Mouse (Mus musculus): ENCODE results near the gene Zranb3. TPM values are rescaled to one million over a fixed set of nuclear protein-coding genes. Genes with fewer than 3 reads are reported as not detected.
A peak's percentile ranks its signal among the peaks of the same experiment; 100 is the strongest.
"Not testable (repeated sequence)": the region's sequence is repeated elsewhere in the genome, so short reads cannot be mapped to it uniquely, and the experiment has no call there.

Zranb3 gene
- 14.0 and 15.2 TPM in 2 replicates for polyA plus RNA-seq (2014; fragmentation: Nextera tagmentation; extraction: Ambion mirVana)

- Histone ChIP-seq H3K27ac (ENCODE audit: low read depth, low read length) (peak within 1 kb of the TSS; percentile 93), H3K9me3 (ENCODE audit: control insufficient read depth, low read length) (no peaks in the 10 kb centered on the region), H3K36me3 (ENCODE audit: control insufficient read depth, insufficient read depth, low read length) (no peaks in the 10 kb centered on the region), H3K4me1 (ENCODE audit: control insufficient read depth, insufficient read depth, low read length) (peaks cover 6% of the 10 kb centered on the region), H3K9ac (ENCODE audit: low read length) (peak within 1 kb of the TSS; percentile 91), H3K27me3 (ENCODE audit: control insufficient read depth, insufficient read depth, low read length) (no peaks in the 10 kb centered on the region), H3K4me3 (ENCODE audit: low read depth, low read length) (peak within 1 kb of the TSS; percentile 92), H3K4me2 (peak within 1 kb of the TSS; percentile 74)
- WGBS = under 1% methylated on average over 43 of the region's 43 CpGs
- ATAC-seq (ENCODE audit: low FRiP score) = peak; percentile 96
- peak; percentile 100 for DNase-seq (ENCODE audit: low spot score, missing footprints)
These were observed at the start of gene Zranb3, which contains the start of gene R3hdm1 for GRCm38 (mm10) chr1:128102641-128103461. TSS of gene Zranb3 (minus strand) at chr1:128103047. TSS of gene R3hdm1 (plus strand) at chr1:128103301.

GRCm38 (mm10) chr1:128141737-128142136 lies 38.9 kb upstream of the Zranb3 start:
- H3K9me3 ChIP-seq (ENCODE audit: control insufficient read depth, low read length) = no peaks in the 10 kb centered on the region
- ATAC-seq (ENCODE audit: low FRiP score) (peak; percentile 67), DNase-seq (ENCODE audit: low spot score, missing footprints) (peak; percentile 84)
- H3K4me3 ChIP-seq (ENCODE audit: low read depth, low read length) = no peak overlapping the region
- peaks cover 4% of the 10 kb centered on the region for H3K4me1 ChIP-seq (ENCODE audit: control insufficient read depth, insufficient read depth, low read length)
- no peak overlapping the region for H3K9ac ChIP-seq (ENCODE audit: low read length)
- no peak overlapping the region for H3K27ac ChIP-seq (ENCODE audit: low read depth, low read length)
- H3K36me3 ChIP-seq (ENCODE audit: control insufficient read depth, insufficient read depth, low read length) = no peaks in the 10 kb centered on the region
- H3K27me3 ChIP-seq (ENCODE audit: control insufficient read depth, insufficient read depth, low read length) = no peaks in the 10 kb centered on the region
- no peak overlapping the region for H3K4me2 ChIP-seq

- H3K27ac ChIP-seq (ENCODE audit: low read depth, low read length) = no peak overlapping the region
- no peak overlapping the region for H3K4me2 ChIP-seq
- no peak overlapping the region for H3K9ac ChIP-seq (ENCODE audit: low read length)
- no peaks in the 10 kb centered on the region for H3K9me3 ChIP-seq (ENCODE audit: control insufficient read depth, low read length)
- H3K36me3 ChIP-seq (ENCODE audit: control insufficient read depth, insufficient read depth, low read length) = no peaks in the 10 kb centered on the region
- no peak for ATAC-seq (ENCODE audit: low FRiP score)
- H3K27me3 ChIP-seq (ENCODE audit: control insufficient read depth, insufficient read depth, low read length) = no peaks in the 10 kb centered on the region
- DNase-seq (ENCODE audit: low spot score, missing footprints) = no peak
- peaks cover 4% of the 10 kb centered on the region for H3K4me1 ChIP-seq (ENCODE audit: control insufficient read depth, insufficient read depth, low read length)
- no peak overlapping the region for H3K4me3 ChIP-seq (ENCODE audit: low read depth, low read length)
These were observed 38.2 kb upstream of the Zranb3 start for GRCm38 (mm10) chr1:128141039-128141438.

- H3K27ac ChIP-seq (ENCODE audit: low read depth, low read length); H3K27me3 ChIP-seq (ENCODE audit: control insufficient read depth, insufficient read depth, low read length); H3K9me3 ChIP-seq (ENCODE audit: control insufficient read depth, low read length); H3K4me3 ChIP-seq (ENCODE audit: low read depth, low read length); H3K36me3 ChIP-seq (ENCODE audit: control insufficient read depth, insufficient read depth, low read length); H3K9ac ChIP-seq (ENCODE audit: low read length); DNase-seq (ENCODE audit: low spot score, missing footprints); H3K4me2 ChIP-seq; H3K4me1 ChIP-seq (ENCODE audit: control insufficient read depth, insufficient read depth, low read length); ATAC-seq (ENCODE audit: low FRiP score): not testable (repeated sequence)
These were observed 33.4 kb upstream of the Zranb3 start for GRCm38 (mm10) chr1:128136222-128136621.

- H3K36me3 ChIP-seq (ENCODE audit: control insufficient read depth, insufficient read depth, low read length) = peaks cover 5% of the 10 kb centered on the region; the same call in 1 of the 2 replicates
- H3K9me3 ChIP-seq (ENCODE audit: control insufficient read depth, low read length) = peaks cover 4% of the 10 kb centered on the region; the same call in 1 of the 2 replicates
- 96% methylated on average over 4 of the region's 4 CpGs for whole genome bisulfite sequencing
- H3K4me2 ChIP-seq = no peak overlapping the region
- no peaks in the 10 kb centered on the region for H3K27me3 ChIP-seq (ENCODE audit: control insufficient read depth, insufficient read depth, low read length)
- DNase-seq (ENCODE audit: low spot score, missing footprints) (no peak), ATAC-seq (ENCODE audit: low FRiP score) (no peak)
- H3K4me1 ChIP-seq (ENCODE audit: control insufficient read depth, insufficient read depth, low read length) = no peaks in the 10 kb centered on the region
- no peak overlapping the region for H3K4me3 ChIP-seq (ENCODE audit: low read depth, low read length)
- no peak overlapping the region for H3K27ac ChIP-seq (ENCODE audit: low read depth, low read length)
- no peak overlapping the region for H3K9ac ChIP-seq (ENCODE audit: low read length)
These were observed 18.2 kb upstream of the Zranb3 start for GRCm38 (mm10) chr1:128120913-128121627.

- peak overlapping the region; percentile 91 for H3K9ac ChIP-seq (ENCODE audit: low read length)
- no peaks in the 10 kb centered on the region for H3K9me3 ChIP-seq (ENCODE audit: control insufficient read depth, low read length)
- ATAC-seq (ENCODE audit: low FRiP score) (peak; percentile 75), DNase-seq (ENCODE audit: low spot score, missing footprints) (peak; percentile 95)
- WGBS = 1% methylated on average over 44 of the region's 47 CpGs
- H3K4me1 ChIP-seq (ENCODE audit: control insufficient read depth, insufficient read depth, low read length) = peaks cover 6% of the 10 kb centered on the region
- no peaks in the 10 kb centered on the region for H3K27me3 ChIP-seq (ENCODE audit: control insufficient read depth, insufficient read depth, low read length)
- H3K36me3 ChIP-seq (ENCODE audit: control insufficient read depth, insufficient read depth, low read length) = no peaks in the 10 kb centered on the region
- peak overlapping the region; percentile 93 for H3K27ac ChIP-seq (ENCODE audit: low read depth, low read length)
- H3K4me2 ChIP-seq = peak overlapping the region; percentile 74
- peak overlapping the region; percentile 92 for H3K4me3 ChIP-seq (ENCODE audit: low read depth, low read length)
These were observed 757 bp upstream of the Zranb3 start for GRCm38 (mm10) chr1:128103520-128104088.

GRCm38 (mm10) chr1:128102251-128102640 lies 601 bp downstream of the Zranb3 start:
- Histone ChIP-seq H3K36me3 (ENCODE audit: control insufficient read depth, insufficient read depth, low read length) (no peaks in the 10 kb centered on the region), H3K4me2 (peak overlapping the region; percentile 52), H3K27ac (ENCODE audit: low read depth, low read length) (peak overlapping the region; percentile 87; the same call in 1 of the 2 replicates), H3K4me1 (ENCODE audit: control insufficient read depth, insufficient read depth, low read length) (peaks cover 6% of the 10 kb centered on the region), H3K27me3 (ENCODE audit: control insufficient read depth, insufficient read depth, low read length) (no peaks in the 10 kb centered on the region), H3K9me3 (ENCODE audit: control insufficient read depth, low read length) (no peaks in the 10 kb centered on the region), H3K9ac (ENCODE audit: low read length) (peak overlapping the region; percentile 66), H3K4me3 (ENCODE audit: low read depth, low read length) (peak overlapping the region; percentile 92)
- DNase-seq (ENCODE audit: low spot score, missing footprints) (peak; percentile 99), ATAC-seq (ENCODE audit: low FRiP score) (peak; percentile 17)
- under 1% methylated on average over 15 of the region's 15 CpGs for WGBS

GRCm38 (mm10) chr1:128098309-128098708 lies 4.5 kb downstream of the Zranb3 start:
- Histone ChIP-seq H3K4me1 (ENCODE audit: control insufficient read depth, insufficient read depth, low read length) (no peaks in the 10 kb centered on the region), H3K4me3 (ENCODE audit: low read depth, low read length) (no peak overlapping the region), H3K9ac (ENCODE audit: low read length) (no peak overlapping the region), H3K4me2 (no peak overlapping the region), H3K27me3 (ENCODE audit: control insufficient read depth, insufficient read depth, low read length) (no peaks in the 10 kb centered on the region), H3K36me3 (ENCODE audit: control insufficient read depth, insufficient read depth, low read length) (no peaks in the 10 kb centered on the region), H3K9me3 (ENCODE audit: control insufficient read depth, low read length) (no peaks in the 10 kb centered on the region), H3K27ac (ENCODE audit: low read depth, low read length) (no peak overlapping the region)
- 98% methylated on average over 1 of the region's 1 CpGs for WGBS
- ATAC-seq (ENCODE audit: low FRiP score) (no peak), DNase-seq (ENCODE audit: low spot score, missing footprints) (no peak)

GRCm38 (mm10) chr1:128094686-128095085 lies 8.2 kb downstream of the Zranb3 start:
- H3K4me2 ChIP-seq = no peak overlapping the region
- H3K27ac ChIP-seq (ENCODE audit: low read depth, low read length) = no peak overlapping the region
- DNase-seq (ENCODE audit: low spot score, missing footprints) (no peak), ATAC-seq (ENCODE audit: low FRiP score) (no peak)
- WGBS = 66% methylated on average over 2 of the region's 2 CpGs
- H3K9ac ChIP-seq (ENCODE audit: low read length) = no peak overlapping the region
- H3K27me3 ChIP-seq (ENCODE audit: control insufficient read depth, insufficient read depth, low read length) = no peaks in the 10 kb centered on the region
- H3K4me1 ChIP-seq (ENCODE audit: control insufficient read depth, insufficient read depth, low read length) = no peaks in the 10 kb centered on the region
- no peaks in the 10 kb centered on the region for H3K9me3 ChIP-seq (ENCODE audit: control insufficient read depth, low read length)
- no peak overlapping the region for H3K4me3 ChIP-seq (ENCODE audit: low read depth, low read length)
- H3K36me3 ChIP-seq (ENCODE audit: control insufficient read depth, insufficient read depth, low read length) = peaks cover 6% of the 10 kb centered on the region; the same call in 1 of the 2 replicates

Measured in midbrain, embryonic 11.5 days (tissue).